Mouse (Mus musculus) G1E (cell line): ENCODE measurements around the gene Stard13.

Source experiments
- CTCF ChIP-seq: IDR thresholded peaks from 2 replicates; pipeline ENCODE4 v1.5.1; 2012; ENCODE audit warnings: low read depth, low read length, inconsistent platforms, mixed read lengths
- GATA1 ChIP-seq: IDR thresholded peaks from 2 replicates; pipeline ENCODE4 v1.6.1; 2012; ENCODE audit warnings: borderline replicate concordance, low read length, inconsistent platforms, mixed read lengths
- POLR2AphosphoS5 ChIP-seq: IDR thresholded peaks from 2 replicates; pipeline ENCODE4 v1.6.1; 2012; ENCODE audit warnings: low read depth, low read length, inconsistent platforms; ENCODE audit not compliant: insufficient replicate concordance
- TAL1 ChIP-seq: conservative IDR thresholded peaks from 2 replicates; pipeline ENCODE4 v1.6.1; 2012; ENCODE audit warnings: low read depth, low read length, inconsistent platforms, mixed read lengths

- TF ChIP-seq TAL1 (no peak), CTCF (no peak), GATA1 (no peak), POLR2AphosphoS5 (no peak)
Observed at GRCm38 (mm10) chr5:151248084-151248483, 14.4 kb upstream of the Stard13 start.
